Mouse (Mus musculus) liver, adult 2 months (tissue): ENCODE measurements around the gene Lrr1. TPM values are rescaled to one million over a fixed set of nuclear protein-coding genes. Genes with fewer than 3 reads are reported as not detected.

Experiments
- DNase-seq: peaks from one replicate; pipeline ENCODE4 v3.0.0-alpha.2; 2011; ENCODE audit warnings: low read depth, low spot score; ENCODE audit errors: extremely low read depth
- H3K27ac ChIP-seq: fragments of 200-500 bp; replicated peaks from 2 replicates; pipeline ENCODE4 v1.5.1; 2012; ENCODE audit warnings: low read depth, mild to moderate bottlenecking, control low read depth, inconsistent platforms, low read length; ENCODE audit not compliant: insufficient read depth
- H3K27me3 ChIP-seq: fragments of 200-500 bp; 2 replicates; pipeline ENCODE4 v1.6.1; 2012; ENCODE audit warnings: mild to moderate bottlenecking, moderate library complexity, low read length, inconsistent platforms; ENCODE audit not compliant: control insufficient read depth, insufficient read depth
- H3K36me3 ChIP-seq: fragments of 200-500 bp; 2 replicates; pipeline ENCODE4 v1.6.1; 2012; ENCODE audit warnings: low read length, inconsistent platforms; ENCODE audit not compliant: control insufficient read depth, insufficient read depth
- H3K4me1 ChIP-seq: fragments of 200-500 bp; 2 replicates; pipeline ENCODE4 v1.6.1; 2011; ENCODE audit warnings: low read length; ENCODE audit not compliant: control insufficient read depth, insufficient read depth
- H3K4me3 ChIP-seq: fragments of 200-500 bp; 2 replicates; pipeline ENCODE4 v1.5.1; 2011; ENCODE audit warnings: low read depth, mild to moderate bottlenecking, control low read depth, low read length, moderate library complexity; ENCODE audit not compliant: insufficient read depth
- H3K79me2 ChIP-seq: fragments of 200-500 bp; 2 replicates; pipeline ENCODE4 v1.6.1; 2012; ENCODE audit warnings: inconsistent platforms, mild to moderate bottlenecking, low read length, moderate library complexity; ENCODE audit not compliant: control insufficient read depth, insufficient read depth
- H3K9ac ChIP-seq: fragments of 200-500 bp; 2 replicates; pipeline ENCODE4 v1.6.1; 2012; ENCODE audit warnings: low read depth, mild to moderate bottlenecking, control low read depth, inconsistent platforms, low read length
- CTCF ChIP-seq: fragments of 200-500 bp; IDR thresholded peaks from 2 replicates; pipeline ENCODE4 v1.5.1; 2011; ENCODE audit warnings: low read depth, low read length, control low read depth
- POLR2A ChIP-seq: fragments of 200-500 bp; IDR thresholded peaks from 2 replicates; pipeline ENCODE4 v1.6.1; 2011; ENCODE audit warnings: low read length, control low read depth; ENCODE audit not compliant: insufficient read depth; ENCODE audit errors: extremely low read depth
- WGBS: fragments of 180-500 bp; shearing (Covaris S2); methylation state at CpG from one replicate; pipeline ENCODE4 v1.1.7; 2018; 5-methylcytosine and 5-hydroxymethylcytosine counted together
- polyA plus RNA-seq: library from polyadenylated mRNA; depleted of rRNA; stranded (reverse); fragments of >200 nt; gene quantifications from 2 replicates; pipeline ENCODE4 v1.2.3, GENCODE M21; 2012
- total RNA-seq: library from RNA; depleted of rRNA; stranded (reverse); fragments of >200 nt; gene quantifications from 2 replicates; pipeline ENCODE4 v1.2.3, GENCODE M21; 2014

Lrr1 gene
- total and polyA plus RNA-seq, 2 experiments: not detected

DNA sequence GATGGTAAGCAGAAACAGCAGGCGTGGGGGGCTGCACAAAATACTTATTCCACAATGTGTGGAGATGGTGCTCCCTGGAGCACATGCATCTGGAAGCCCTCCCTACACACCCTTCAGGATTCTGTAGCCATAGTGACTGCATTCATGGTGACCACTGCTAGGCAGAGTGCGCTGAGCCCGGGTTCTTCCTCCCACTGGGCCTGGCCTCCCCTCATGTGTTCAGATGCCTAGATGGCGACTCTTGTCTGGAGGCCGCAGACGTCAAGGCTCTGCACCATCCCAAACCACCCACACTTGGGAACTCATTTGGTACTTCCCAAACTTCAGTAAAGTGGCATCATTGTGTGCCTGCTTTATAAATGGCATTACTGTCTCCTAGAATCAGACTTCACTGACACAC is 25.2 kb upstream of the Lrr1 start:
- TF ChIP-seq POLR2A (no peak), CTCF (no peak)
- 82% methylated on average over 6 of the region's 6 CpGs for WGBS
- no peak overlapping the region for H3K4me3 ChIP-seq
- no peaks in the 10 kb centered on the region for H3K79me2 ChIP-seq
- H3K4me1 ChIP-seq: no peaks in the 10 kb centered on the region
- H3K36me3 ChIP-seq: no peaks in the 10 kb centered on the region
- no peak overlapping the region for H3K27ac ChIP-seq
- no peak overlapping the region for H3K9ac ChIP-seq
- H3K27me3 ChIP-seq: no peaks in the 10 kb centered on the region
- DNase-seq: no peak

- H3K4me3 ChIP-seq: no peak overlapping the region
- no peak for TF ChIP-seq POLR2A
- no peak for TF ChIP-seq CTCF
- H3K9ac ChIP-seq: no peak overlapping the region
- DNase-seq: no peak
- WGBS: 80% methylated on average over 5 of the region's 5 CpGs
- no peaks in the 10 kb centered on the region for H3K36me3 ChIP-seq
- no peak overlapping the region for H3K27ac ChIP-seq
- no peaks in the 10 kb centered on the region for H3K79me2 ChIP-seq
- no peaks in the 10 kb centered on the region for H3K4me1 ChIP-seq
- no peaks in the 10 kb centered on the region for H3K27me3 ChIP-seq
These were observed 21.4 kb upstream of the Lrr1 start for GRCm38 (mm10) chr12:69147166-69147735.

GRCm38 (mm10) chr12:69150049-69150448 is 18.6 kb upstream of the Lrr1 start:
- TF ChIP-seq POLR2A (no peak), CTCF (no peak)
- no peaks in the 10 kb centered on the region for H3K4me1 ChIP-seq
- H3K79me2 ChIP-seq: no peaks in the 10 kb centered on the region
- no peaks in the 10 kb centered on the region for H3K36me3 ChIP-seq
- H3K27me3 ChIP-seq: no peaks in the 10 kb centered on the region
- H3K27ac ChIP-seq: no peak overlapping the region
- H3K9ac ChIP-seq: no peak overlapping the region
- no peak overlapping the region for H3K4me3 ChIP-seq
- no peak for DNase-seq
- WGBS: 44% methylated on average over 13 of the region's 13 CpGs

GRCm38 (mm10) chr12:69155923-69156322 is 12.7 kb upstream of the Lrr1 start:
- no peak for DNase-seq
- WGBS: 77% methylated on average over 2 of the region's 2 CpGs
- no peaks in the 10 kb centered on the region for H3K27me3 ChIP-seq
- no peak overlapping the region for H3K4me3 ChIP-seq
- TF ChIP-seq POLR2A: no peak
- no peak for TF ChIP-seq CTCF
- peaks cover 20% of the 10 kb centered on the region for H3K36me3 ChIP-seq
- H3K27ac ChIP-seq: no peak overlapping the region
- H3K9ac ChIP-seq: no peak overlapping the region
- H3K79me2 ChIP-seq: no peaks in the 10 kb centered on the region
- 0 out of 2 replicates have a peak, but pooled peaks cover 4% of the 10 kb centered on the region for H3K4me1 ChIP-seq

DNA sequence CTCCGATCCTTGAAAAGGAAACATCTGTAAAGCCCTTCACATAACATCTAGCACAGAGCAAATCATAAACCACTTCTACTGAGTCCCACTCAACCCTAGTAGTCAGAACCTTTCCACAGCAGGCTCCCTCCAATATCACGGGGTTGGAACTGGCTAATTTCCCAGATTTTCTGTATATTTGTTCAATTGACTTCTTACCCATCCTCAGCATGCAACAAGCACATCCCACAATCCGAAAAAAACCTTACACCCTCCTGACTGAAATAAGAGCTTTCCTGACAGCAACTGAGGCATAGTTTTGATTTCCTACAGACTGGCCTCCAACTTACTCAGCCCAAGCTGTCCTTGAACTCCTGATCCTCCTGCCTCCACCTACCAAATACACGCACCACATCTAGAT is 12.2 kb upstream of the Lrr1 start:
- Histone ChIP-seq H3K4me1 (0 out of 2 replicates have a peak, but pooled peaks cover 4% of the 10 kb centered on the region), H3K27me3 (no peaks in the 10 kb centered on the region), H3K9ac (no peak overlapping the region), H3K36me3 (peaks cover 20% of the 10 kb centered on the region), H3K4me3 (no peak overlapping the region), H3K27ac (no peak overlapping the region), H3K79me2 (no peaks in the 10 kb centered on the region)
- DNase-seq: peak; percentile 51
- 62% methylated on average over 4 of the region's 4 CpGs for whole genome bisulfite sequencing
- no peak for TF ChIP-seq POLR2A
- no peak for TF ChIP-seq CTCF

DNA sequence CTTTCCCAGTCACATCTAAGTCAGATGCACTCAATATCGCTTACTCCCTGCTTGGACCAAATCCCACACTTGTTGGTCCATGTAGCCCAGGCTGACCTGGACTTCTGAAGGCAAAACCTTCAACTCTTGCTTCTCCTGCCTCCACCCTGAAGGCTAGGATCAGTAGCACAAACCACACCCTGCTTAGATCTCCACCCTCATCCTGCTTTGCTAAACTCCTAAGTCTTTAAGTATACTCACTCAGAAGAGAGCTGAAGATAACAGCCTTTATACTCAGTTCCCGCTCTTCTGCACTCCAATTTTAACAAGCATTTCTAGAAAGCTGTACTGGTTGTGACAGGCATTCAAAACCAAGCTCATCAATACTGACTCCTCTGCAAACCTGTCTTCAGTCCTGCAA is 11.5 kb upstream of the Lrr1 start:
- Histone ChIP-seq H3K79me2 (no peaks in the 10 kb centered on the region), H3K27ac (no peak overlapping the region), H3K36me3 (peaks cover 20% of the 10 kb centered on the region), H3K4me1 (0 out of 2 replicates have a peak, but pooled peaks cover 4% of the 10 kb centered on the region), H3K4me3 (no peak overlapping the region), H3K27me3 (no peaks in the 10 kb centered on the region), H3K9ac (no peak overlapping the region)
- TF ChIP-seq CTCF: no peak
- TF ChIP-seq POLR2A: no peak
- 91% methylated on average over 2 of the region's 2 CpGs for WGBS
- no peak for DNase-seq
